Mouse (Mus musculus): ENCODE data around the gene Tbc1d19. TPM values are rescaled to one million over a fixed set of nuclear protein-coding genes. Genes with fewer than 3 reads are reported as not detected.

Gene Tbc1d19
- polyA plus RNA-seq, 1 experiment from 2014 or later = 15.9 TPM

DNA sequence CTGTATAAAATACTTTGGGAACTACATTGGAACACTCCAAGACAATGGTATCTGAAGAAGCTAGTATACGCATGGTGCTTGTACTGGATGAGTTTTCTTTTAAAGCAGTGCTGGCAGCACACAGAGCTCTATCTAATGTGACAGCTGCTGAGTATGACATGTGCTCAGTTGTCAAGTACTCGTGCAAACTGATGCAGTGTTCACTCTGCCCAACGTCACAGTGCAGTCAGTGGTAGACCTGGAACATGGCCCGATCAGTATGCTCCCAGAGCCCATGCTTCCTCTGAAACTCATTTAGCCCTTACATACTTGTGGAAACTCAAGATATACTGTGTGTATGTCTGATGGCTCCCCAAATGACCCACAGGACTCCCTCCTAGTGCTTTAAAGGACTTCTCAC lies 25.1 kb downstream of the Tbc1d19 start:
- H3K27ac ChIP-seq (ENCODE audit: low read depth, low read length) = no peak overlapping the region
- H3K4me2 ChIP-seq = no peak overlapping the region
- no peaks in the 10 kb centered on the region for H3K36me3 ChIP-seq (ENCODE audit: control insufficient read depth, insufficient read depth, low read length)
- no peak for DNase-seq (ENCODE audit: low spot score)
- WGBS = 83% methylated on average over 4 of the region's 4 CpGs
- H3K4me1 ChIP-seq (replicated peaks; ENCODE audit: control insufficient read depth, insufficient read depth, low read length) = no peaks in the 10 kb centered on the region
- no peak for ATAC-seq (replicated peaks; ENCODE audit: low FRiP score)
- no peaks in the 10 kb centered on the region for H3K27me3 ChIP-seq (replicated peaks; ENCODE audit: control insufficient read depth, insufficient read depth, low read length)
- H3K9me3 ChIP-seq (ENCODE audit: control insufficient read depth, low read length) = no peaks in the 10 kb centered on the region
- H3K9ac ChIP-seq (ENCODE audit: low read depth, low read length) = no peak overlapping the region
- H3K4me3 ChIP-seq (ENCODE audit: low read depth, low read length) = no peak overlapping the region

DNA sequence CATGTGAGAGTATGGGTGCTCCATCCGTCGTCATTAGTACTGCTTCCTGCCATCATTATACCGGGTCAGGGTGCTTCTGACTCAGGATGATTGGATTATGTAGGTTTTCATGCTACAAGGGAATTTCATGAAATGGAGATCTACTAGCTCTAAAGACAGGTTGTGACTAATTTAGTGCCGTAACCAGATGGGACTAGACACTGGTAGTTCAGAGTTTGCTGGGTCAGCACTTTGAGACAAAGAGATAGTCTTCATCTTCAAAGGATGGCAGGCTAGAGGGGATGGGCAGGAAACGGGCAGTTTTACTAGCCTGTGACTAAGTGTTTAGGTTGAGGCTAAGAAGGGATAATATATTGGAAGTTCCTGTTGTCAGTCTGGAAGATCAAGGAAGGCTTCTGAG lies 31.9 kb downstream of the Tbc1d19 start:
- H3K9me3 ChIP-seq (ENCODE audit: control insufficient read depth, low read length) = no peaks in the 10 kb centered on the region
- ATAC-seq (replicated peaks; ENCODE audit: low FRiP score) (no peak), DNase-seq (ENCODE audit: low spot score) (no peak)
- no peaks in the 10 kb centered on the region for H3K27me3 ChIP-seq (replicated peaks; ENCODE audit: control insufficient read depth, insufficient read depth, low read length)
- 87% methylated on average over 5 of the region's 5 CpGs for WGBS
- H3K4me1 ChIP-seq (replicated peaks; ENCODE audit: control insufficient read depth, insufficient read depth, low read length) = no peaks in the 10 kb centered on the region
- H3K4me3 ChIP-seq (ENCODE audit: low read depth, low read length) = no peak overlapping the region
- no peaks in the 10 kb centered on the region for H3K36me3 ChIP-seq (ENCODE audit: control insufficient read depth, insufficient read depth, low read length)
- no peak overlapping the region for H3K27ac ChIP-seq (ENCODE audit: low read depth, low read length)
- H3K4me2 ChIP-seq = no peak overlapping the region
- no peak overlapping the region for H3K9ac ChIP-seq (ENCODE audit: low read depth, low read length)

DNA sequence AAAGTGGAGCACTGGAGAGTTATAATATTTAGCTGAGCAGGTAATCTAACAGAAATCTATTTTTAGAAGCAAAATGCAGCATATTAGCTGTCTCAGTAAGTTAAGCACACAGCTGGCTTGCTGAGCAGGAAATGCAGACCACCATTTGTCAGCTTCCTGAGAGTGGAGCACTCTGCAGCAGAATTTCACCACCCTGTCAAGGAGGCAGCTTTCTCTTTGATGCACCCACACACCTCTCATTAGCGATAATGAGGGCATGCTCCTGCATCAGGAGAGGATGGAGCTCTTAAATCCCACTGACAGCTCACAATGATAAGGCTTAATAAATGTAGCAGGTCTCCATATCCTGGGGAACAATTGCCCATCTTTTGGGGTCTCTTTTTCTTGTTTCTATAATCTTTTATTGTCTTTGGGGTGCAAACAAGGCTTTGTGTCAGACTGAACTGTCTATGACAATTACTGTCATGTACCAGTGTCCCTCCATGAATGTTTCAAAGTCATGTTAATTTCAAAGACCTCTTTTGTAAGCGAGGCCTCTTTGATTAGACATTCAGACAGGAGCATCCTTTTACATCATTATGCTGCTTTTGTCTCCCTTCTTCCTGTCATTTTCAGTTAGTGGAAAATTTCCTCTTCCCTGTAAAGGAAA lies 39.0 kb downstream of the Tbc1d19 start:
- no peaks in the 10 kb centered on the region for H3K4me1 ChIP-seq (replicated peaks; ENCODE audit: control insufficient read depth, insufficient read depth, low read length)
- H3K4me2 ChIP-seq = no peak overlapping the region
- no peak overlapping the region for H3K27ac ChIP-seq (ENCODE audit: low read depth, low read length)
- no peaks in the 10 kb centered on the region for H3K9me3 ChIP-seq (ENCODE audit: control insufficient read depth, low read length)
- no peaks in the 10 kb centered on the region for H3K36me3 ChIP-seq (ENCODE audit: control insufficient read depth, insufficient read depth, low read length)
- H3K9ac ChIP-seq (ENCODE audit: low read depth, low read length) = no peak overlapping the region
- H3K4me3 ChIP-seq (ENCODE audit: low read depth, low read length) = no peak overlapping the region
- H3K27me3 ChIP-seq (replicated peaks; ENCODE audit: control insufficient read depth, insufficient read depth, low read length) = no peaks in the 10 kb centered on the region
- DNase-seq (ENCODE audit: low spot score) (no peak), ATAC-seq (replicated peaks; ENCODE audit: low FRiP score) (no peak)
- 54% methylated on average over 2 of the region's 2 CpGs for WGBS

GRCm38 (mm10) chr5:53852574-53852973 lies 43.2 kb downstream of the Tbc1d19 start:
- no peak overlapping the region for H3K4me3 ChIP-seq (ENCODE audit: low read depth, low read length)
- H3K27ac ChIP-seq (ENCODE audit: low read depth, low read length) = no peak overlapping the region
- H3K9me3 ChIP-seq (ENCODE audit: control insufficient read depth, low read length) = no peaks in the 10 kb centered on the region
- H3K36me3 ChIP-seq (ENCODE audit: control insufficient read depth, insufficient read depth, low read length) = no peaks in the 10 kb centered on the region
- no peak overlapping the region for H3K9ac ChIP-seq (ENCODE audit: low read depth, low read length)
- no peak for ATAC-seq (replicated peaks; ENCODE audit: low FRiP score)
- H3K27me3 ChIP-seq (replicated peaks; ENCODE audit: control insufficient read depth, insufficient read depth, low read length) = no peaks in the 10 kb centered on the region
- DNase-seq (ENCODE audit: low spot score) = no peak
- WGBS = 89% methylated on average over 5 of the region's 5 CpGs
- H3K4me1 ChIP-seq (replicated peaks; ENCODE audit: control insufficient read depth, insufficient read depth, low read length) = no peaks in the 10 kb centered on the region
- no peak overlapping the region for H3K4me2 ChIP-seq

DNA sequence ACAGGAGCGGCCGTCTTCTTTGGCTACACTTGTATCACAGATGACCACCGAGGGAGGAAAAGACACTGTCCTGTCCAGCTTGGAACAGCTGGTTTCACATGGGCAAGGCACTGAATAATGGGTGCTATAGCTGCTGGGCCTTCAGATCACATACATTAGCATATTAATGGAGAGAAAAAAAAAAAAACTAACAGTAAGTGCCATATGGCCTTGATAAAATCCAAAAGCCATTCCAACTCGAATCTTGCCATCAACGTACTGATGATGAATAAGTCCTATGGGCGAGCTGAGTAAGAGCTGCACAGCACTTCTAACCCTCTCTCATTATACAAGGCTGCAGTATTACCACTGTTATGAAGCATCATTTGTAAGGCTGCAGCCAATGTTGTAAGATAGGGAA lies 45.2 kb downstream of the Tbc1d19 start:
- ATAC-seq (replicated peaks; ENCODE audit: low FRiP score) (no peak), DNase-seq (ENCODE audit: low spot score) (no peak)
- no peaks in the 10 kb centered on the region for H3K9me3 ChIP-seq (ENCODE audit: control insufficient read depth, low read length)
- no peak overlapping the region for H3K9ac ChIP-seq (ENCODE audit: low read depth, low read length)
- no peaks in the 10 kb centered on the region for H3K4me1 ChIP-seq (replicated peaks; ENCODE audit: control insufficient read depth, insufficient read depth, low read length)
- WGBS = 80% methylated on average over 6 of the region's 6 CpGs
- H3K4me3 ChIP-seq (ENCODE audit: low read depth, low read length) = no peak overlapping the region
- no peak overlapping the region for H3K4me2 ChIP-seq
- no peaks in the 10 kb centered on the region for H3K27me3 ChIP-seq (replicated peaks; ENCODE audit: control insufficient read depth, insufficient read depth, low read length)
- H3K27ac ChIP-seq (ENCODE audit: low read depth, low read length) = no peak overlapping the region
- H3K36me3 ChIP-seq (ENCODE audit: control insufficient read depth, insufficient read depth, low read length) = no peaks in the 10 kb centered on the region

DNA sequence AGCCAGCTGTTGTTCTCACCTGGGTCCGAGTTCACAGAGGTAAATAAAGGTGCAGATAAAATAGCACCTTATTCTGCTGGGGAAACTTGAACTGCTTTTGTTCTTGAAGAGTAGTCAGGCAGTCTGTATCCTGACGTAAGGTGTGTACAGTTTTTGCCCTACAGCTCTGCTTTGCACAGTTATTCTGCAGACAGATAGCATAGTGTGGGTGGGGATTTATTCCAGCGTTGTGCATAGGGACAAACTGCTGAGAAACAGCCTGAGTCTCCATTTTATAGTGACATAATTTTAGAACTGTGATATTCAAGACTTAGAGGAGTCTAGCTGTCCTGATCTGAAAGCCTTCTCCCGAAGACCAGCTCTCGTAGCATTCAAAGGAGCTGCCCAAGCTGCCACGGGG lies 46.6 kb downstream of the Tbc1d19 start:
- Histone ChIP-seq H3K4me3 (ENCODE audit: low read depth, low read length) (no peak overlapping the region), H3K36me3 (ENCODE audit: control insufficient read depth, insufficient read depth, low read length) (no peaks in the 10 kb centered on the region; the same call in 1 of the 2 replicates), H3K9ac (ENCODE audit: low read depth, low read length) (no peak overlapping the region), H3K9me3 (ENCODE audit: control insufficient read depth, low read length) (no peaks in the 10 kb centered on the region), H3K27ac (ENCODE audit: low read depth, low read length) (no peak overlapping the region), H3K27me3 (replicated peaks; ENCODE audit: control insufficient read depth, insufficient read depth, low read length) (no peaks in the 10 kb centered on the region), H3K4me1 (replicated peaks; ENCODE audit: control insufficient read depth, insufficient read depth, low read length) (no peaks in the 10 kb centered on the region), H3K4me2 (no peak overlapping the region)
- ATAC-seq (replicated peaks; ENCODE audit: low FRiP score) = no peak
- no peak for DNase-seq (ENCODE audit: low spot score)
- WGBS = 76% methylated on average over 6 of the region's 6 CpGs

DNA sequence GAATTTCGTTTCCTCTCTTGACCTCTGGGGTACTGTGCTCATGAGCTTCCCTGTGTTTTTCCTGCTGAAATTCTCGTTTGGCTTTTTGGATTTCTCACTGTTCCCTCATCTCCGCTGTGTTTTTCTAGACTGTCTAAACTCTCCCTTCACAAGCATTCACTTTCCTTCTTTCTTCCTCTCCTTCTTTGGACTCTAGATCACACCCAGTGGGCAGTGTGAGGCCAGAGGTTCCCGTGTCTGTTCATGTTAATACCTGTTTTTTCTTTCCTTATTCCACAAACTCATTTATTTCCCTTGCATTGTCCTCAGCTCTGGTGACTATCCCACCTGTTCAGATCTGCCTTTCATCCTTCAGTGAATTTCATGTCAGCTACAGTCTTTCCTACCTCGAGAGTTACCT lies 55.7 kb downstream of the Tbc1d19 start:
- Histone ChIP-seq H3K27me3 (replicated peaks; ENCODE audit: control insufficient read depth, insufficient read depth, low read length) (no peaks in the 10 kb centered on the region), H3K4me3 (ENCODE audit: low read depth, low read length) (no peak overlapping the region), H3K36me3 (ENCODE audit: control insufficient read depth, insufficient read depth, low read length) (no peaks in the 10 kb centered on the region; the same call in 1 of the 2 replicates), H3K27ac (ENCODE audit: low read depth, low read length) (no peak overlapping the region), H3K9me3 (ENCODE audit: control insufficient read depth, low read length) (no peaks in the 10 kb centered on the region), H3K9ac (ENCODE audit: low read depth, low read length) (no peak overlapping the region), H3K4me1 (replicated peaks; ENCODE audit: control insufficient read depth, insufficient read depth, low read length) (no peaks in the 10 kb centered on the region), H3K4me2 (no peak overlapping the region)
- WGBS = 77% methylated on average over 5 of the region's 5 CpGs
- DNase-seq (ENCODE audit: low spot score) (no peak), ATAC-seq (replicated peaks; ENCODE audit: low FRiP score) (no peak)

- Histone ChIP-seq H3K4me3 (ENCODE audit: low read depth, low read length) (no peak overlapping the region), H3K36me3 (ENCODE audit: control insufficient read depth, insufficient read depth, low read length) (no peaks in the 10 kb centered on the region), H3K27ac (ENCODE audit: low read depth, low read length) (no peak overlapping the region), H3K27me3 (replicated peaks; ENCODE audit: control insufficient read depth, insufficient read depth, low read length) (no peaks in the 10 kb centered on the region), H3K9ac (ENCODE audit: low read depth, low read length) (no peak overlapping the region), H3K4me1 (replicated peaks; ENCODE audit: control insufficient read depth, insufficient read depth, low read length) (no peaks in the 10 kb centered on the region), H3K9me3 (ENCODE audit: control insufficient read depth, low read length) (no peaks in the 10 kb centered on the region), H3K4me2 (no peak overlapping the region)
- DNase-seq (ENCODE audit: low spot score) (no peak), ATAC-seq (replicated peaks; ENCODE audit: low FRiP score) (no peak)
- 89% methylated on average over 6 of the region's 6 CpGs for WGBS
Observed at GRCm38 (mm10) chr5:53865991-53866390, 56.6 kb downstream of the Tbc1d19 start.

GRCm38 (mm10) chr5:53871665-53872312 lies 62.4 kb downstream of the Tbc1d19 start:
- H3K9ac ChIP-seq (ENCODE audit: low read depth, low read length) = no peak overlapping the region
- H3K9me3 ChIP-seq (ENCODE audit: control insufficient read depth, low read length) = no peaks in the 10 kb centered on the region
- no peaks in the 10 kb centered on the region for H3K36me3 ChIP-seq (ENCODE audit: control insufficient read depth, insufficient read depth, low read length)
- DNase-seq (ENCODE audit: low spot score) (peak; percentile 38), ATAC-seq (replicated peaks; ENCODE audit: low FRiP score) (peak; percentile 68; the same call in 1 of the 2 replicates)
- H3K27ac ChIP-seq (ENCODE audit: low read depth, low read length) = no peak overlapping the region
- no peak overlapping the region for H3K4me3 ChIP-seq (ENCODE audit: low read depth, low read length)
- H3K4me2 ChIP-seq = 0 out of 2 replicates have a peak overlapping the region, but pooled peaks have one; percentile 18
- no peaks in the 10 kb centered on the region for H3K4me1 ChIP-seq (replicated peaks; ENCODE audit: control insufficient read depth, insufficient read depth, low read length)
- 27% methylated on average over 6 of the region's 6 CpGs for WGBS
- no peaks in the 10 kb centered on the region for H3K27me3 ChIP-seq (replicated peaks; ENCODE audit: control insufficient read depth, insufficient read depth, low read length)
